18 mouse cellular contexts compared by ENCODE assay signal in genomic region chr17:52565467-52566155, GRCm38 (mm10). TPM values are rescaled to one million over a fixed set of nuclear protein-coding genes. Genes with fewer than 3 reads are reported as not detected.
DNase-seq lines count a peak whose midpoint lies in the region; ATAC-seq and TF ChIP-seq lines count a peak whose summit lies in the region.
"Had no signal": no experiment of that assay in that cellular context is flagged by ENCODE, and none has a peak within 500 bp of the region (broad histone marks: within the 10 kb centered on the region; RNA-seq: fewer than 3 reads in every experiment).

No protein-coding gene starts in this region.

- no peak overlapping the region for H3K27ac ChIP-seq in kidney, adult 2 months (ENCODE audit: insufficient read depth, low read depth, low read length)
- H3K27ac ChIP-seq in kidney, embryonic 16.5 days (ENCODE audit: low read length), result no peak overlapping the region
- H3K27ac ChIP-seq in embryonic facial prominence, embryonic 14.5 days (replicated peaks; ENCODE audit: low read depth, low read length), result no peak overlapping the region
- H3K27ac ChIP-seq in thymus, adult 2 months (ENCODE audit: control insufficient read depth, insufficient read depth, low read length), result no peak overlapping the region
- H3K27ac ChIP-seq: heart, embryonic 15.5 days; liver, embryonic 14.5 days; neural tube, embryonic 12.5 days had no signal

- DNase-seq in kidney, adult 2 months, result no peak
- DNase-seq in 416B (ENCODE audit: low read depth), result peak; percentile 53
- DNase-seq in ES-CJ7 (ENCODE audit: low read depth, low spot score), result peak; percentile 56
- DNase-seq in embryonic facial prominence, embryonic 14.5 days (ENCODE audit: low spot score), result peak; percentile 10
- no peak for DNase-seq in adrenal gland, adult 2 months
- DNase-seq in thymus, adult 2 months, result no peak
- no peak for DNase-seq in cerebellum, adult 8-10 months
- DNase-seq: adrenal gland, postnatal 14 days; cerebellum, adult 11 months; gastrocnemius, postnatal 14 days; kidney, postnatal 10 days; right cerebral cortex, adult 18-20 months had no signal

- WGBS in kidney, adult 2 months, result 50% methylated on average over 4 of the region's 4 CpGs
- 50% methylated on average over 4 of the region's 4 CpGs for WGBS in kidney, embryonic 16.5 days
- WGBS in embryonic facial prominence, embryonic 14.5 days, result 48% methylated on average over 4 of the region's 4 CpGs
- WGBS in thymus, adult 2 months, result 48% methylated on average over 4 of the region's 4 CpGs

- no peak for ATAC-seq in kidney, embryonic 16.5 days (ENCODE audit: low FRiP score, low TSS enrichment)
- ATAC-seq in embryonic facial prominence, embryonic 14.5 days (ENCODE audit: low read depth), result no peak

- H3K9ac ChIP-seq in kidney, embryonic 16.5 days (replicated peaks; ENCODE audit: low read length), result no peak overlapping the region
- no peak overlapping the region for H3K9ac ChIP-seq in embryonic facial prominence, embryonic 14.5 days (ENCODE audit: low read depth, low read length)
- H3K9ac ChIP-seq: heart, embryonic 15.5 days; liver, embryonic 14.5 days; neural tube, embryonic 12.5 days had no signal

- peak; percentile 23; the same call in 1 of the 2 replicates for TF ChIP-seq CTCF in kidney, adult 2 months (conservative IDR thresholded peaks at IDR 0.05; ENCODE audit: insufficient read depth, insufficient read length, low read depth, low read length)
- TF ChIP-seq CTCF in thymus, adult 2 months (IDR thresholded peaks at IDR 0.05; ENCODE audit: borderline replicate concordance, control insufficient read depth, extremely low read depth, insufficient read depth, low read length, poor library complexity), result no peak

- no peak overlapping the region for H3K4me2 ChIP-seq in kidney, embryonic 16.5 days (replicated peaks; ENCODE audit: low read depth, low read length)
- no peak overlapping the region for H3K4me2 ChIP-seq in embryonic facial prominence, embryonic 14.5 days (ENCODE audit: low read depth, low read length)
- H3K4me2 ChIP-seq: heart, embryonic 15.5 days; neural tube, embryonic 12.5 days had no signal

- no peak overlapping the region for H3K4me3 ChIP-seq in kidney, adult 2 months (ENCODE audit: insufficient read depth, low read depth, low read length)
- no peak overlapping the region for H3K4me3 ChIP-seq in kidney, embryonic 16.5 days (ENCODE audit: low read length)
- H3K4me3 ChIP-seq in embryonic facial prominence, embryonic 14.5 days (ENCODE audit: low read depth, low read length), result no peak overlapping the region
- no peak overlapping the region for H3K4me3 ChIP-seq in thymus, adult 2 months (ENCODE audit: control insufficient read depth, insufficient read depth, low read length)
- H3K4me3 ChIP-seq: erythroblast, embryonic 14.5 days; heart, embryonic 15.5 days; megakaryocyte, embryonic 14.5 days; neural tube, embryonic 12.5 days had no signal

- H3K27me3 ChIP-seq in kidney, adult 2 months (replicated peaks; ENCODE audit: control insufficient read depth, insufficient read depth, low read length), result no peaks in the 10 kb centered on the region
- no peaks in the 10 kb centered on the region for H3K27me3 ChIP-seq in kidney, embryonic 16.5 days (ENCODE audit: insufficient read depth, low read length)
- no peaks in the 10 kb centered on the region for H3K27me3 ChIP-seq in embryonic facial prominence, embryonic 14.5 days (replicated peaks; ENCODE audit: control insufficient read depth, insufficient read depth, low read length)
- no peaks in the 10 kb centered on the region for H3K27me3 ChIP-seq in thymus, adult 2 months (ENCODE audit: control insufficient read depth, insufficient read depth, low read length)
- H3K27me3 ChIP-seq: heart, embryonic 15.5 days; megakaryocyte, embryonic 14.5 days; neural tube, embryonic 12.5 days had no signal

- no peaks in the 10 kb centered on the region for H3K9me3 ChIP-seq in kidney, embryonic 16.5 days (ENCODE audit: low read length)
- H3K9me3 ChIP-seq in embryonic facial prominence, embryonic 14.5 days (ENCODE audit: control insufficient read depth, low read length), result no peaks in the 10 kb centered on the region
- H3K9me3 ChIP-seq: heart, embryonic 15.5 days; megakaryocyte, embryonic 14.5 days; neural tube, embryonic 12.5 days had no signal

- H3K36me3 ChIP-seq in kidney, adult 2 months (ENCODE audit: control insufficient read depth, insufficient read depth, low read length), result no peaks in the 10 kb centered on the region
- no peaks in the 10 kb centered on the region for H3K36me3 ChIP-seq in kidney, embryonic 16.5 days (ENCODE audit: insufficient read depth, low read length)
- H3K36me3 ChIP-seq in embryonic facial prominence, embryonic 14.5 days (ENCODE audit: control insufficient read depth, insufficient read depth, low read length), result no peaks in the 10 kb centered on the region
- no peaks in the 10 kb centered on the region for H3K36me3 ChIP-seq in thymus, adult 2 months (ENCODE audit: control insufficient read depth, insufficient read depth, low read length)
- H3K36me3 ChIP-seq: heart, embryonic 15.5 days; neural tube, embryonic 12.5 days had no signal

- H3K4me1 ChIP-seq in kidney, adult 2 months (ENCODE audit: control insufficient read depth, insufficient read depth, low read length), result no peaks in the 10 kb centered on the region
- no peaks in the 10 kb centered on the region for H3K4me1 ChIP-seq in kidney, embryonic 16.5 days (ENCODE audit: insufficient read depth, low read length)
- no peaks in the 10 kb centered on the region for H3K4me1 ChIP-seq in embryonic facial prominence, embryonic 14.5 days (ENCODE audit: control insufficient read depth, insufficient read depth, low read length)
- H3K4me1 ChIP-seq in thymus, adult 2 months (replicated peaks; ENCODE audit: control insufficient read depth, insufficient read depth, low read length), result 0 out of 2 replicates have a peak, but pooled peaks cover 2% of the 10 kb centered on the region
- H3K4me1 ChIP-seq: heart, embryonic 15.5 days; megakaryocyte, embryonic 14.5 days; neural tube, embryonic 12.5 days had no signal

- TF ChIP-seq POLR2A in kidney, adult 2 months (IDR thresholded peaks at IDR 0.05; ENCODE audit: low read depth, low read length), result no peak
- TF ChIP-seq POLR2A in thymus, adult 2 months (IDR thresholded peaks at IDR 0.05; ENCODE audit: control insufficient read depth, extremely low read depth, insufficient read depth, low read length, poor library complexity), result no peak

RNA-seq across cellular contexts. Expression of gene Kcnh8, which starts 36.9 kb away (rescaled TPM):
- polyA plus RNA-seq in kidney, adult 2 months (2012; rRNA removed), result 0.08 TPM in 1 of 2 replicates, not detected in the other
- polyA plus RNA-seq in kidney, embryonic 16.5 days (2015; fragmentation: Nextera tagmentation; extraction: Ambion mirVana), result 0.57 and 0.59 TPM in 2 replicates
- 0.75 and 0.83 TPM in 2 replicates for polyA plus RNA-seq in embryonic facial prominence, embryonic 14.5 days (2014; fragmentation: Nextera tagmentation; extraction: Ambion mirVana)
- total RNA-seq in adrenal gland, adult 2 months (2021), result under 1 TPM; 0.06 to 0.07 TPM
- 0.09 TPM in 1 of 2 replicates, not detected in the other for polyA plus RNA-seq in adrenal gland, adult 2 months (2012; rRNA removed)
- polyA plus RNA-seq in thymus, adult 2 months (2012; rRNA removed), result 0.28 and 0.56 TPM in 2 replicates
- polyA plus RNA-seq: erythroblast, embryonic 14.5 days; heart, embryonic 15.5 days; liver, embryonic 14.5 days had no signal

Comparison
In these comparisons a context has a peak if more than half of its experiments do, and no peak if none do; other contexts are left out.
1. DNase-seq: peak in 416B (single experiment), ES-CJ7 (single experiment) and embryonic facial prominence, embryonic 14.5 days (single experiment); none in kidney, adult 2 months (single experiment), adrenal gland, adult 2 months (single experiment), thymus, adult 2 months (single experiment) and cerebellum, adult 8-10 months (single experiment).